Mouse (Mus musculus): ENCODE results near the gene Gatd1.

- TF ChIP-seq POLR2A (IDR thresholded peaks at IDR 0.05; ENCODE audit: borderline replicate concordance, control insufficient read depth, low read depth, low read length): no peak
- TF ChIP-seq CTCF (IDR thresholded peaks at IDR 0.05; ENCODE audit: control insufficient read depth, insufficient read depth, low read length): no peak
Measured at GRCm38 (mm10) chr7:141456739-141457138, 42.8 kb upstream of the Gatd1 start.

All from bone marrow, adult 2 months (tissue).